Mouse (Mus musculus): ENCODE results near the gene Npy2r. TPM values are rescaled to one million over a fixed set of nuclear protein-coding genes. Genes with fewer than 3 reads are reported as not detected.

The Npy2r gene
- 0.14 TPM in 1 of 2 replicates, not detected in the other for polyA plus RNA-seq (2014; fragmentation: Nextera tagmentation; extraction: Ambion mirVana)

GRCm38 (mm10) chr3:82547908-82548721, at the start of gene Npy2r:
Gene Npy2r, minus strand, starts transcription at chr3:82548084.
- Histone ChIP-seq H3K4me1 (ENCODE audit: control insufficient read depth, insufficient read depth, low read length) (no peaks in the 10 kb centered on the region), H3K27me3 (ENCODE audit: control insufficient read depth, insufficient read depth, low read length) (peaks cover 6% of the 10 kb centered on the region; the same call in 1 of the 2 replicates), H3K9ac (ENCODE audit: low read length) (peak within 1 kb of the TSS; percentile 63), H3K4me3 (ENCODE audit: low read depth, low read length) (peak within 1 kb of the TSS; percentile 46), H3K9me3 (ENCODE audit: control insufficient read depth, low read length) (no peaks in the 10 kb centered on the region), H3K27ac (ENCODE audit: low read depth, low read length) (no peak within 1 kb of the TSS), H3K4me2 (peak within 1 kb of the TSS; percentile 86), H3K36me3 (ENCODE audit: control insufficient read depth, insufficient read depth, low read length) (no peaks in the 10 kb centered on the region)
- DNase-seq (ENCODE audit: low spot score, missing footprints), result peak; percentile 96
- WGBS, result under 1% methylated on average over 32 of the region's 32 CpGs
- ATAC-seq (ENCODE audit: low FRiP score), result peak; percentile 82

GRCm38 (mm10) chr3:82557786-82558185, 9.9 kb upstream of the Npy2r start:
- Histone ChIP-seq H3K36me3 (ENCODE audit: control insufficient read depth, insufficient read depth, low read length) (no peaks in the 10 kb centered on the region), H3K27ac (ENCODE audit: low read depth, low read length) (no peak overlapping the region), H3K9ac (ENCODE audit: low read length) (no peak overlapping the region), H3K4me1 (ENCODE audit: control insufficient read depth, insufficient read depth, low read length) (no peaks in the 10 kb centered on the region), H3K4me3 (ENCODE audit: low read depth, low read length) (no peak overlapping the region), H3K27me3 (ENCODE audit: control insufficient read depth, insufficient read depth, low read length) (no peaks in the 10 kb centered on the region), H3K4me2 (no peak overlapping the region), H3K9me3 (ENCODE audit: control insufficient read depth, low read length) (no peaks in the 10 kb centered on the region)
- 81% methylated on average over 3 of the region's 3 CpGs for WGBS
- DNase-seq (ENCODE audit: low spot score, missing footprints), result no peak
- no peak for ATAC-seq (ENCODE audit: low FRiP score)

- H3K9ac ChIP-seq (ENCODE audit: low read length), result no peak overlapping the region
- ATAC-seq (ENCODE audit: low FRiP score) (no peak), DNase-seq (ENCODE audit: low spot score, missing footprints) (no peak)
- H3K27ac ChIP-seq (ENCODE audit: low read depth, low read length), result no peak overlapping the region
- WGBS, result 79% methylated on average over 2 of the region's 2 CpGs
- H3K9me3 ChIP-seq (ENCODE audit: control insufficient read depth, low read length), result no peaks in the 10 kb centered on the region
- no peaks in the 10 kb centered on the region for H3K36me3 ChIP-seq (ENCODE audit: control insufficient read depth, insufficient read depth, low read length)
- no peaks in the 10 kb centered on the region for H3K4me1 ChIP-seq (ENCODE audit: control insufficient read depth, insufficient read depth, low read length)
- H3K27me3 ChIP-seq (ENCODE audit: control insufficient read depth, insufficient read depth, low read length), result no peaks in the 10 kb centered on the region
- H3K4me2 ChIP-seq, result no peak overlapping the region
- no peak overlapping the region for H3K4me3 ChIP-seq (ENCODE audit: low read depth, low read length)
Measured at GRCm38 (mm10) chr3:82556311-82556828, 8.5 kb upstream of the Npy2r start.

GRCm38 (mm10) chr3:82549932-82550331, 2.0 kb upstream of the Npy2r start:
- Histone ChIP-seq H3K36me3 (ENCODE audit: control insufficient read depth, insufficient read depth, low read length) (no peaks in the 10 kb centered on the region), H3K4me1 (ENCODE audit: control insufficient read depth, insufficient read depth, low read length) (no peaks in the 10 kb centered on the region), H3K4me3 (ENCODE audit: low read depth, low read length) (no peak overlapping the region), H3K27me3 (ENCODE audit: control insufficient read depth, insufficient read depth, low read length) (peaks cover 6% of the 10 kb centered on the region; the same call in 1 of the 2 replicates), H3K9me3 (ENCODE audit: control insufficient read depth, low read length) (no peaks in the 10 kb centered on the region), H3K9ac (ENCODE audit: low read length) (no peak overlapping the region), H3K27ac (ENCODE audit: low read depth, low read length) (no peak overlapping the region), H3K4me2 (no peak overlapping the region)
- 88% methylated on average over 5 of the region's 5 CpGs for WGBS
- no peak for ATAC-seq (ENCODE audit: low FRiP score)
- no peak for DNase-seq (ENCODE audit: low spot score, missing footprints)

GRCm38 (mm10) chr3:82548753-82549152, 869 bp upstream of the Npy2r start:
- no peaks in the 10 kb centered on the region for H3K9me3 ChIP-seq (ENCODE audit: control insufficient read depth, low read length)
- ATAC-seq (ENCODE audit: low FRiP score) (peak; percentile 67), DNase-seq (ENCODE audit: low spot score, missing footprints) (no peak)
- peaks cover 6% of the 10 kb centered on the region; the same call in 1 of the 2 replicates for H3K27me3 ChIP-seq (ENCODE audit: control insufficient read depth, insufficient read depth, low read length)
- 2% methylated on average over 9 of the region's 9 CpGs for WGBS
- H3K36me3 ChIP-seq (ENCODE audit: control insufficient read depth, insufficient read depth, low read length), result no peaks in the 10 kb centered on the region
- H3K9ac ChIP-seq (ENCODE audit: low read length), result peak overlapping the region; percentile 63; the same call in 1 of the 2 replicates
- no peaks in the 10 kb centered on the region for H3K4me1 ChIP-seq (ENCODE audit: control insufficient read depth, insufficient read depth, low read length)
- peak overlapping the region; percentile 46 for H3K4me3 ChIP-seq (ENCODE audit: low read depth, low read length)
- H3K4me2 ChIP-seq, result peak overlapping the region; percentile 86
- H3K27ac ChIP-seq (ENCODE audit: low read depth, low read length), result no peak overlapping the region

- H3K9me3 ChIP-seq (ENCODE audit: control insufficient read depth, low read length), result no peaks in the 10 kb centered on the region
- no peak overlapping the region for H3K27ac ChIP-seq (ENCODE audit: low read depth, low read length)
- H3K9ac ChIP-seq (ENCODE audit: low read length), result no peak overlapping the region
- no peak overlapping the region for H3K4me2 ChIP-seq
- no peaks in the 10 kb centered on the region for H3K36me3 ChIP-seq (ENCODE audit: control insufficient read depth, insufficient read depth, low read length)
- WGBS, result 85% methylated on average over 2 of the region's 2 CpGs
- DNase-seq (ENCODE audit: low spot score, missing footprints) (no peak), ATAC-seq (ENCODE audit: low FRiP score) (no peak)
- no peak overlapping the region for H3K4me3 ChIP-seq (ENCODE audit: low read depth, low read length)
- H3K27me3 ChIP-seq (ENCODE audit: control insufficient read depth, insufficient read depth, low read length), result no peaks in the 10 kb centered on the region; the same call in 1 of the 2 replicates
- H3K4me1 ChIP-seq (ENCODE audit: control insufficient read depth, insufficient read depth, low read length), result no peaks in the 10 kb centered on the region
Measured at GRCm38 (mm10) chr3:82541449-82541848, 6.4 kb downstream of the Npy2r start.

GRCm38 (mm10) chr3:82539951-82540350, 7.9 kb downstream of the Npy2r start:
- DNase-seq (ENCODE audit: low spot score, missing footprints), result no peak
- no peak overlapping the region for H3K9ac ChIP-seq (ENCODE audit: low read length)
- 89% methylated on average over 5 of the region's 5 CpGs for WGBS
- H3K36me3 ChIP-seq (ENCODE audit: control insufficient read depth, insufficient read depth, low read length), result no peaks in the 10 kb centered on the region
- H3K27me3 ChIP-seq (ENCODE audit: control insufficient read depth, insufficient read depth, low read length), result no peaks in the 10 kb centered on the region
- no peak for ATAC-seq (ENCODE audit: low FRiP score)
- H3K9me3 ChIP-seq (ENCODE audit: control insufficient read depth, low read length), result no peaks in the 10 kb centered on the region
- no peaks in the 10 kb centered on the region for H3K4me1 ChIP-seq (ENCODE audit: control insufficient read depth, insufficient read depth, low read length)
- no peak overlapping the region for H3K27ac ChIP-seq (ENCODE audit: low read depth, low read length)
- H3K4me2 ChIP-seq, result no peak overlapping the region
- H3K4me3 ChIP-seq (ENCODE audit: low read depth, low read length), result no peak overlapping the region

- 87% methylated on average over 1 of the region's 1 CpGs for WGBS
- no peaks in the 10 kb centered on the region for H3K36me3 ChIP-seq (ENCODE audit: control insufficient read depth, insufficient read depth, low read length)
- no peak for DNase-seq (ENCODE audit: low spot score, missing footprints)
- no peak for ATAC-seq (ENCODE audit: low FRiP score)
- no peak overlapping the region for H3K4me3 ChIP-seq (ENCODE audit: low read depth, low read length)
- no peaks in the 10 kb centered on the region for H3K9me3 ChIP-seq (ENCODE audit: control insufficient read depth, low read length)
- no peak overlapping the region for H3K27ac ChIP-seq (ENCODE audit: low read depth, low read length)
- H3K27me3 ChIP-seq (ENCODE audit: control insufficient read depth, insufficient read depth, low read length), result no peaks in the 10 kb centered on the region
- no peak overlapping the region for H3K4me2 ChIP-seq
- no peaks in the 10 kb centered on the region for H3K4me1 ChIP-seq (ENCODE audit: control insufficient read depth, insufficient read depth, low read length)
- no peak overlapping the region for H3K9ac ChIP-seq (ENCODE audit: low read length)
Measured at GRCm38 (mm10) chr3:82524792-82525191, 23.1 kb downstream of the Npy2r start.

GRCm38 (mm10) chr3:82498006-82498405, 49.9 kb downstream of the Npy2r start:
- Histone ChIP-seq H3K27ac (ENCODE audit: low read depth, low read length) (no peak overlapping the region), H3K4me1 (ENCODE audit: control insufficient read depth, insufficient read depth, low read length) (no peaks in the 10 kb centered on the region), H3K27me3 (ENCODE audit: control insufficient read depth, insufficient read depth, low read length) (no peaks in the 10 kb centered on the region), H3K36me3 (ENCODE audit: control insufficient read depth, insufficient read depth, low read length) (no peaks in the 10 kb centered on the region), H3K4me3 (ENCODE audit: low read depth, low read length) (no peak overlapping the region), H3K9ac (ENCODE audit: low read length) (no peak overlapping the region), H3K9me3 (ENCODE audit: control insufficient read depth, low read length) (no peaks in the 10 kb centered on the region), H3K4me2 (no peak overlapping the region)
- 85% methylated on average over 4 of the region's 4 CpGs for WGBS
- ATAC-seq (ENCODE audit: low FRiP score) (no peak), DNase-seq (ENCODE audit: low spot score, missing footprints) (no peak)

Measured in midbrain, embryonic 11.5 days (tissue).